Mouse (Mus musculus) liver, embryonic 13.5 days (tissue): ENCODE results near the gene Slc25a36. TPM values are rescaled to one million over a fixed set of nuclear protein-coding genes. Genes with fewer than 3 reads are reported as not detected.

Source experiments
- ATAC-seq: fragments of 200-750 bp; cut with Nextera tagmentation; 2 replicates; pipeline ENCODE4 v1.8.0; 2017; ENCODE audit warnings: low read depth, mild to moderate bottlenecking, moderate number of reproducible peaks, moderate library complexity
- DNase-seq: peaks from one replicate; pipeline ENCODE4 v3.0.0; 2022
- H3K27ac ChIP-seq: fragments of 300-500 bp; sonication (generic); 2 replicates; pipeline ENCODE4 v1.5.1; 2015; ENCODE audit warnings: moderate library complexity, mild to moderate bottlenecking, inconsistent platforms
- H3K27me3 ChIP-seq: fragments of 300-500 bp; sonication (generic); 2 replicates; pipeline ENCODE4 v1.6.1; 2015; ENCODE audit warnings: mild to moderate bottlenecking, inconsistent platforms
- H3K36me3 ChIP-seq: fragments of 300-500 bp; sonication (generic); 2 replicates; pipeline ENCODE4 v1.6.1; 2015; ENCODE audit warnings: mild to moderate bottlenecking, inconsistent platforms
- H3K4me1 ChIP-seq: fragments of 300-500 bp; sonication (generic); replicated peaks from 2 replicates; pipeline ENCODE4 v1.6.1; 2015; ENCODE audit warnings: inconsistent platforms
- H3K4me2 ChIP-seq: fragments of 300-500 bp; sonication (generic); 2 replicates; pipeline ENCODE4 v1.6.1; 2015; ENCODE audit warnings: inconsistent platforms, mild to moderate bottlenecking, moderate library complexity
- H3K4me3 ChIP-seq: fragments of 300-500 bp; sonication (generic); replicated peaks from 2 replicates; pipeline ENCODE4 v1.5.1; 2015; ENCODE audit warnings: mild to moderate bottlenecking, inconsistent platforms
- H3K9ac ChIP-seq: fragments of 300-500 bp; sonication (generic); 2 replicates; pipeline ENCODE4 v1.6.1; 2015; ENCODE audit warnings: mild to moderate bottlenecking, inconsistent platforms
- H3K9me3 ChIP-seq: fragments of 300-500 bp; sonication (generic); replicated peaks from 2 replicates; pipeline ENCODE4 v1.6.1; 2016; ENCODE audit warnings: inconsistent platforms
- WGBS: fragments of 180-500 bp; shearing (Covaris S2); methylation state at CpG from one replicate; pipeline ENCODE4 v1.1.7; 2015; ENCODE audit not compliant: insufficient replicate concordance; 5-methylcytosine and 5-hydroxymethylcytosine counted together
- polyA plus RNA-seq: library from polyadenylated mRNA; unstranded; fragments of >200 nt; fragmentation: Nextera tagmentation; extraction: Ambion mirVana; gene quantifications from 2 replicates; pipeline ENCODE4 v1.2.1, GENCODE M21; 2015

Gene Slc25a36
- polyA plus RNA-seq, 1 experiment from 2014 or later: 10.1 TPM

GRCm38 (mm10) chr9:97068201-97069095 is 42.5 kb downstream of the Slc25a36 start:
- no peak for ATAC-seq
- 50% methylated on average over 9 of the region's 9 CpGs for WGBS

DNA sequence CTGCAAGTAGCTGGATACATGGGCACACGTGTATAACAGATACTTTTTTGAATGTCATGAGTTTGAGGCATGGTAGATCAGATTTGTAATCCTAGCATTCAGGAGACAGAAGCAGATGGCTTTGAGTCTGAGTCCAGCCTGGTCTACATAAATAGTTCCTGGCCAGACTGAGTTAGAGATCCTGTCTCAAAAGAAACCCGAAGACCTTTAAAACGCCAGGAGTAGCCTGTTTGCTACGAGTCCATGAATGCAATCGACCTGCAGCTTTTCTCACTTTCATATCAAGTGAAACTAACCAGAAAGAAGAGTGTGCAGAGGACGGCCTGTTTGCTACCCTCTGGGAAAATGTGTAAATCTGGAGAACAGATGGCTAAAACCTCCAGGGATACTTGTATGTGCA is 43.2 kb downstream of the Slc25a36 start:
- Histone ChIP-seq H3K4me3 (no peak overlapping the region), H3K4me1 (no peaks in the 10 kb centered on the region), H3K9ac (no peak overlapping the region), H3K36me3 (no peaks in the 10 kb centered on the region), H3K4me2 (no peak overlapping the region), H3K9me3 (no peaks in the 10 kb centered on the region), H3K27me3 (no peaks in the 10 kb centered on the region), H3K27ac (no peak overlapping the region)
- 74% methylated on average over 6 of the region's 6 CpGs for WGBS
- DNase-seq (no peak), ATAC-seq (no peak)

More at GRCm38 (mm10) chr9:97068201-97069095, 42.5 kb downstream of the Slc25a36 start:
- no peaks in the 10 kb centered on the region for H3K36me3 ChIP-seq
- H3K9me3 ChIP-seq: no peaks in the 10 kb centered on the region
- peak; percentile 27 for DNase-seq
- no peaks in the 10 kb centered on the region for H3K27me3 ChIP-seq
- H3K4me2 ChIP-seq: no peak overlapping the region
- H3K4me1 ChIP-seq: no peaks in the 10 kb centered on the region
- H3K4me3 ChIP-seq: no peak overlapping the region
- H3K9ac ChIP-seq: no peak overlapping the region
- H3K27ac ChIP-seq: no peak overlapping the region

DNA sequence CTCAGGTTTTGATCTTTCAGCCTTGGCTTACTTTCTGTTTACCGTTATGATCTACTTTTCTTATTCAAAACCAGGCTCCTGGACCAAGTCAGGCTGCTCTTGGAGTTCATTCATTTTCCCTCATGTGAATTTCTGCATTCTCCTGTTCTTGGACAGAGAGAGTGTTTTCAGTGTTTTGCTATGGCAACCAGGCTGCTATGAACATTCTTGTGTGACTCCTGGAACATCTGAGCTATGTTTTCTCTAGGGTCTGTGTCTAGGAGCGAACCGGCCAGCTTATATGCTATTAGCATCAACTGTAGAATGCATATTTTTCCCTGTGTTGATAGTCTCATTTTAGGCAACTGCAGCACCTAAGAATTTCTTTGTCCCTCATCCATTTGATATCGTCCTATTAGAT is 45.1 kb downstream of the Slc25a36 start:
- Histone ChIP-seq H3K9ac (no peak overlapping the region), H3K36me3 (no peaks in the 10 kb centered on the region), H3K4me1 (no peaks in the 10 kb centered on the region), H3K27ac (no peak overlapping the region), H3K9me3 (no peaks in the 10 kb centered on the region), H3K27me3 (no peaks in the 10 kb centered on the region), H3K4me3 (no peak overlapping the region), H3K4me2 (no peak overlapping the region)
- no peak for DNase-seq
- WGBS: 83% methylated on average over 4 of the region's 4 CpGs
- ATAC-seq: no peak

DNA sequence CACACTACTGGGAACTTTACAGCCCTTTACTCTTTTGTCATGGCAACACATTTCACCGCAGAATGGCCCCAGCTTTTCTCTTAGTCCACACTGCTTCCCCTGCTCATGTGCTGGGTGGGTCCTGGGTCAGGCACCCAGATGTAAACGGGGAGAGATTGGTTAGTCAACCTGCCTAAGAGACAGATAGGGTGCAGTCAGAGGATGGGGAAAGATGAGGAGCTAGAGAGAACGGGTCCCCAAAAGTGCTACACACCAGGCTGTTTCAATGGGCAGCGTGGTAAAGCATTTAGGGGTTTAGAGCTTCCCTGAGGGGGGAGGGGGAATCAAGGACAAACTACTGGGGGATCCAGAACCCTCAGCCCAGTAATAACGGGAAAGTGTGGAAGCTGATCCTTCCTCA is 45.7 kb downstream of the Slc25a36 start:
- H3K27ac ChIP-seq: no peak overlapping the region
- H3K4me1 ChIP-seq: no peaks in the 10 kb centered on the region
- no peaks in the 10 kb centered on the region for H3K36me3 ChIP-seq
- H3K27me3 ChIP-seq: no peaks in the 10 kb centered on the region
- H3K4me2 ChIP-seq: no peak overlapping the region
- DNase-seq (no peak), ATAC-seq (no peak)
- 66% methylated on average over 5 of the region's 5 CpGs for WGBS
- H3K9me3 ChIP-seq: no peaks in the 10 kb centered on the region
- no peak overlapping the region for H3K9ac ChIP-seq
- H3K4me3 ChIP-seq: no peak overlapping the region

- Histone ChIP-seq H3K4me1 (no peaks in the 10 kb centered on the region), H3K4me2 (no peak overlapping the region), H3K27ac (no peak overlapping the region), H3K9me3 (no peaks in the 10 kb centered on the region), H3K36me3 (no peaks in the 10 kb centered on the region), H3K9ac (no peak overlapping the region), H3K27me3 (no peaks in the 10 kb centered on the region; the same call in 1 of the 2 replicates), H3K4me3 (no peak overlapping the region)
- DNase-seq (no peak), ATAC-seq (no peak)
- WGBS: 74% methylated on average over 1 of the region's 1 CpGs
These were observed 46.8 kb downstream of the Slc25a36 start for GRCm38 (mm10) chr9:97064161-97064560.

GRCm38 (mm10) chr9:97061696-97062095 is 49.3 kb downstream of the Slc25a36 start:
- DNase-seq: no peak
- no peak overlapping the region for H3K4me3 ChIP-seq

DNA sequence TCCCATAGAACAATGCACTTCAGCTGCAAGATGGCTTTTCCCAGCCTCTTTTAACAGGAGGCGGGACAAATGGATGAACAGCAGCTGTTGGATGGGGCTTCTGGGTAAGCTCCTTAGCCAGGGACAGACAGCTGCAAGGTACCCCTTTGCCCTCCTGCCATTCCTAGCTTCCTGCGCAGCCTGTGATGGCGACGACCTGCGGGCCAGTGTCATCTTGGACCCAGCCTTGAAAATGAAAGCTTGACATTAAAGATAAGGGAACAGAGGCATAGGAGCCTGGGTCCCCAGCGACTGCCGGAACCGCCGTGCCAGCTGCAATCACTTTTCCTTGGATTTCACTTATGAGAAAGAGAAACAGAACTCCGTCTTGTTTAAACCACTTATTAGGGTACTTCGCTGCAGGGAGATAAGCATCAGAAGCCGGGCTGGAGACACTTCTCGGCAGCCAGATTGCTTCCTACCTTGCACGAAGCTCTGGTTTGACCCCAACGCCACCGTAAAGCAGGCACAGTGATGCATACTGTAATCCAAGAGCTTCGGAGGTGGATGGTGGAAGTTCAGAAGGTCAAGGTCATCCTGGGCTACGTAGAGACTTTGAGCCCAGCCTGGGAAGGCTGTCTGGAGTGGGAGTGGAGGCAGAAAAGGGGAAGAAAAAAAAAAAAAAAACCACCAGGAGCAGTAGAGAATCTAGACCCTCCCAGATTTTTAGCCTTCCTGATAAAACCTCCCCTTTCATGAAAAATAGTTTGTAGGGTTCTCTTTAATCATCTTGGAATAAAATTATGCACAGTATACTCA is 54.2 kb downstream of the Slc25a36 start:
- Histone ChIP-seq H3K4me2 (no peak overlapping the region), H3K27ac (no peak overlapping the region), H3K4me1 (no peaks in the 10 kb centered on the region), H3K36me3 (no peaks in the 10 kb centered on the region), H3K9me3 (no peaks in the 10 kb centered on the region), H3K4me3 (no peak overlapping the region), H3K27me3 (peaks cover 4% of the 10 kb centered on the region; the same call in 1 of the 2 replicates), H3K9ac (no peak overlapping the region)
- ATAC-seq: no peak
- no peak for DNase-seq
- 57% methylated on average over 18 of the region's 18 CpGs for WGBS

More at GRCm38 (mm10) chr9:97061696-97062095, 49.3 kb downstream of the Slc25a36 start:
- no peaks in the 10 kb centered on the region for H3K36me3 ChIP-seq
- H3K27ac ChIP-seq: no peak overlapping the region
- H3K9ac ChIP-seq: no peak overlapping the region
- H3K27me3 ChIP-seq: peaks cover 4% of the 10 kb centered on the region; the same call in 1 of the 2 replicates
- H3K4me1 ChIP-seq: no peaks in the 10 kb centered on the region
- H3K4me2 ChIP-seq: no peak overlapping the region
- 80% methylated on average over 9 of the region's 9 CpGs for WGBS
- no peak for ATAC-seq
- H3K9me3 ChIP-seq: no peaks in the 10 kb centered on the region

- DNase-seq: no peak
- Histone ChIP-seq H3K36me3 (no peaks in the 10 kb centered on the region), H3K4me3 (no peak overlapping the region), H3K4me1 (no peaks in the 10 kb centered on the region), H3K4me2 (no peak overlapping the region), H3K9me3 (no peaks in the 10 kb centered on the region), H3K27ac (no peak overlapping the region), H3K27me3 (peaks cover 4% of the 10 kb centered on the region; the same call in 1 of the 2 replicates), H3K9ac (no peak overlapping the region)
- 77% methylated on average over 14 of the region's 14 CpGs for WGBS
- ATAC-seq: no peak
These were observed 55.1 kb downstream of the Slc25a36 start for GRCm38 (mm10) chr9:97055906-97056305.

- no peak overlapping the region for H3K4me2 ChIP-seq
- no peak overlapping the region for H3K27ac ChIP-seq
- no peak for DNase-seq
- H3K36me3 ChIP-seq: no peaks in the 10 kb centered on the region
- H3K4me1 ChIP-seq: no peaks in the 10 kb centered on the region
- no peak overlapping the region for H3K9ac ChIP-seq
- H3K4me3 ChIP-seq: no peak overlapping the region
- 66% methylated on average over 8 of the region's 8 CpGs for WGBS
- H3K9me3 ChIP-seq: no peaks in the 10 kb centered on the region
- no peak for ATAC-seq
- no peaks in the 10 kb centered on the region for H3K27me3 ChIP-seq
These were observed 59.8 kb downstream of the Slc25a36 start for GRCm38 (mm10) chr9:97051176-97051575.

GRCm38 (mm10) chr9:97046240-97046639 is 64.7 kb downstream of the Slc25a36 start:
- DNase-seq: no peak
- Histone ChIP-seq H3K4me1 (no peaks in the 10 kb centered on the region), H3K9ac (no peak overlapping the region), H3K27ac (no peak overlapping the region), H3K27me3 (no peaks in the 10 kb centered on the region), H3K9me3 (no peaks in the 10 kb centered on the region), H3K4me3 (no peak overlapping the region), H3K4me2 (no peak overlapping the region), H3K36me3 (no peaks in the 10 kb centered on the region)
- no peak for ATAC-seq
- WGBS: 65% methylated on average over 4 of the region's 4 CpGs

DNA sequence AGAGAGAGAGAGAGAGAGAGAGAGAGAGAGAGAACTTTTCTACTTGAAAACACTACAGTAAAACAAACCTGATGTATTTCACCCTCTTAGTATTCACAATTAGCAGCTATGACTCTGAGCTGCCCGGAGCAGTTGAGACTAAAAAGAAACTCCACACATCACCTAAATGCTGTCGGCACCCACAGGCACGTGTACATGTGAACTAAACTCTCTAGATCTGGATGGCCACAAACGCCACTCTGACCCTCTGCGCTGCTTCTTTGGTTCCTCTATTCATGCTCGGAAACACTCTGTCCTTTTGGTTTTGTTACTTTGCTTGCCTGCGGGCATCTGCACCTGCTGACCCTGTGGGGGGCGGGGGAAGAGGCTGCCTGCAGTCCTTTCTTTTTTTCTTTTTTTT is 69.3 kb downstream of the Slc25a36 start:
- ATAC-seq (no peak), DNase-seq (no peak)
- H3K4me2 ChIP-seq: no peak overlapping the region
- H3K9ac ChIP-seq: no peak overlapping the region
- H3K27me3 ChIP-seq: no peaks in the 10 kb centered on the region
- H3K36me3 ChIP-seq: no peaks in the 10 kb centered on the region
- no peak overlapping the region for H3K4me3 ChIP-seq
- no peaks in the 10 kb centered on the region for H3K4me1 ChIP-seq
- H3K27ac ChIP-seq: no peak overlapping the region
- no peaks in the 10 kb centered on the region for H3K9me3 ChIP-seq
- 67% methylated on average over 8 of the region's 8 CpGs for WGBS
